Mouse (Mus musculus): ENCODE data around the gene 1700024P04Rik. TPM values are rescaled to one million over a fixed set of nuclear protein-coding genes. Genes with fewer than 3 reads are reported as not detected.

1700024P04Rik gene
- polyA plus RNA-seq, 1 experiment from 2014 or later = not detected

Other genes starting within 250 kb of the 1700024P04Rik start
- gene Fcho2, start 169.1 kb downstream of the 1700024P04Rik start, polyA plus RNA-seq (2015; fragmentation: Nextera tagmentation; extraction: Ambion mirVana) = 29.2 and 30.6 TPM in 2 replicates
- 54.6 and 57.0 TPM in 2 replicates for gene Tnpo1, start 58.2 kb downstream of the 1700024P04Rik start, polyA plus RNA-seq (2015; fragmentation: Nextera tagmentation; extraction: Ambion mirVana)
- gene Zfp366, start 200.3 kb upstream of the 1700024P04Rik start, polyA plus RNA-seq (2015; fragmentation: Nextera tagmentation; extraction: Ambion mirVana) = 0.36 and 0.45 TPM in 2 replicates